Mouse (Mus musculus) brain, embryonic 18.5 days (tissue): ENCODE data around the gene Slc17a7.
"Not testable (repeated sequence)": the region's sequence is repeated elsewhere in the genome, so short reads cannot be mapped to it uniquely, and the experiment has no call there.

Experiments
- DNase-seq: peaks from one replicate; pipeline ENCODE4 v3.0.0-alpha.2; 2012; ENCODE audit warnings: low read depth, low spot score

Slc17a7 gene

DNA sequence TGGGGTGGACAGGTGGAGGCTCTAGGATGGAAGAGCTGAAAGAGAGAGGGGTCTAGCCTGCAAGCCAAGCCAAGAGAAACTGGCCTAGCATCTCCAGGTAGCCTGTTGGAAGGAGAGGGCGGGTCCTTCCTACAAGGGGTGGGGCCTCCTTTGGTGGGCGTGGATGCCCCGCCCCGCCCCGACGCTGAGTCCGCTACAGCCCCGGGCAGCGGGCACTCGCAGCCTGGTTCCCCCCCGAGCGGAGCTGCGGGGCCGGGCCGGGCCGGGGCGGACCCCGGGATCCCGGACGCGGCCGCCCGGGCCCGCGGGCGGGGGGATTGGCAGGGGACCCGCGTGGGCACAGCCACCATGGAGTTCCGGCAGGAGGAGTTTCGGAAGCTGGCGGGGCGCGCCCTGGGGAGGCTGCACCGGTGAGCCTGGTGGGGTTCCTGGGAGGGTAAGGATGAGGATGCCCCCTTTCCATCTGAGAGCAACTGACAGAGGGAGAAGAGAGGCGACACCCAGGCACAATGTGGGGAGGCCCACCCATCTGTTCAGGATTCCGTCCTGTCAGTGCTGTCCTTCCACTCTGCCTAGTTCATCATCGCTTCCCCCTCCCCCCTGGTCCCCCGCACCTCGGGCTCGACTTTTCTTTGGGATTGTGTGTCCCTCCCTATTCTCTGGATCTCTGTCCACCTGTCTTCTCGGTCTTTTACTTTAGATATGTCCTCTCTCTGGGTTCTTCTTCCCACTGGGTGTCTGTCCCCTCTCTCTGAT, at the start of gene Slc17a7:
TSS of gene Slc17a7 (plus strand) at position 215 of the 756 bp plus-strand sequence.
- no peak for DNase-seq

DNA sequence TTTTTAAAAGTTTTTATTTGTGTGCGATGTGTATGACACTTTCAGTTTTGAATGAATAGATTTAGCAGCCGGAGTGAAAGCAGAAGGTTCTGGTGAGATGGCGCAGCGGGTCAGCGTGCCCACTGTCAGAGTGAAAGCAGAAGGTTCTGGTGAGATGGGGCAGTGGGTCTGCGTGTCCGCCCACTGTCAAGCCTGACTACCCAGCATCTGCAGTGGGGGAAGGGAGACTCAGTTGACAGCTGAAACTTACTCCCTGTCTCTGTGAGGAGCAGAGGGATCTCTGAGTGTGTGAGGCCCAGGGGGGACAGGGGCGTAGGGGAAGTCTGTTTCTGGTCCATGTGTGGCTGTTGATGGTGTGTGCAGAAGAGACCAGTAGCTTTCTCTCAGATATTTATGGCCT, 46.2 kb upstream of the Slc17a7 start:
- no peak for DNase-seq

DNA sequence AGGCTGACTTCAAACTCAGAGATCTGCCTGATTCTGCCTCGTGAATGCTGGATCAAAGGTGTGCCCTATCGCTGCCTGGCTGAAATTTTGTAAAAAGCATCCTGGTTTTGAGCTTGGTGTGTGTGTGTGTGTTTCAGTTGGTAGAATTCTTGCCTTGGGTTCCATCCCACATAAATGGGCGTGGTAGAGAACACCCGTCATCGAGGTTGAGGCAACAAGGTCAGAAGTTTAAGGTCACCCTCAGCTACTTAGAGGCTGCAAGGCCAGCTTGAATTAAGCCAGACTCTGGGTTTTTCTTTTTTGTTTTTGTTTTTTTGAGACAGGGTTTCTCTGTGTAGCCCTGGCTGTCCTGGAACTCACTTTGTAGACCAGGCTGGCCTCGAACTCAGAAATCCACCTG, 45.4 kb upstream of the Slc17a7 start:
- no peak for DNase-seq

DNA sequence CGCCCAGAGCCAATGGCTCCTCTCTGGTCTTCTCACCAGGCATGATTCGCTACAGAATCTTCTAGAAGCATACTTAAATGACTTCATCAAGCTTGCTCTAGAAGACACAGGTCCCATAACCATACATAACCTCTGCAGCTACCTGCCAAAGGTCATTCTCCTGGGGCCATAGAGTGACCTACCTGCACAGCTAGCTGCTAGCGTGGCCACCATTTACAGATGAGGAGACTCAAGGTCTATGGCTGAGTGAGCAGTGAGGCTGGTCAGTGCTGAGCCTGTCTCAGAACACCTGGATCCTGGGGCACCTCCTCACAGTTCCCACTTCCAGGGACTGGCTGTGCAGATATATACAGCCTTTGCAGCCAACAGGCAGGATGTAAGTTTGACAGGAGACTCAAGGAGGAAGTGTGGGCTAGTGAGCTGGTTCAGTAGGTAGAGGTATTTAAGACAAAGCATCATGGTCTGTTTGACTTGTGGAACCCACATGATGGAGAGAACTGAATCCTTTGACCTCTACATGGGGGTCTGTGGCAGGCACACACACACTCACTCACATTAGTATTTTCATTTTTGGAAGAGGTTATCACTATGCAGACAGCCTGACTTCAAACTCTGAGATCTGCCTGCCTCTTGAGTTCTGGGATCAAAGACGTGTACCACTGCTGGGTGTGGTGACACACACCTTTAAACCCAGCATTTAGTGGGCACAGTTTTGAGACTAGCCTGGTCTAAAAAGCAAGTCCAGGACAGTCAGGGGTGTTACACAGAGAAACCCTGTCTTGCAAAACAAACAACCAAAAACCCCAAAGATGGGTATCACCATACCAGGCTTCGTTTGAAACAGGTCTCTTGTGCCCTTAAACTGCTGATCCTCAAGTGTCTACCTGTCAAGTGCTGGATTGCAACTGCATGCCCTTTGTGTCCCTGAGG, 43.7 kb upstream of the Slc17a7 start:
- no peak for DNase-seq

DNA sequence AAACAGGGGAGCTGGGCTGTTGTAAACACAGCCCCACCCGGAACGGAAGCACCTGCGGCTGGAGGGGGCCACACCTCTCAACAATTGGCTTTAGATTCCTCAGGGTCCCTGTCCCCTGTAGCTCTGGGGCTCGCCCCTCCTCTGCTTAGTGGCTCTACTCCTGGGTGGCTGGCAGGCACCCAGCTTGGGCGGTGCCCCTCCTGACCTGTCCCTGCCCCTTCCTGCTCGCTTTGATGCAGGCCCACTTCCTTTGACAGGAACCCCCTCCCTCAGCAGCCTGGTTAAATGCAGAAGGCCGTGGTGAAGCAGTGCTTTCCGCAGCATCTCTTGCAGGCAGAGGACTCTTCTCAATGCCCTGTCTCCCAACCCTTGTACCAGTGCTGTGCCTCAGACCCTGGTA, 42.3 kb upstream of the Slc17a7 start:
- DNase-seq, result no peak

DNA sequence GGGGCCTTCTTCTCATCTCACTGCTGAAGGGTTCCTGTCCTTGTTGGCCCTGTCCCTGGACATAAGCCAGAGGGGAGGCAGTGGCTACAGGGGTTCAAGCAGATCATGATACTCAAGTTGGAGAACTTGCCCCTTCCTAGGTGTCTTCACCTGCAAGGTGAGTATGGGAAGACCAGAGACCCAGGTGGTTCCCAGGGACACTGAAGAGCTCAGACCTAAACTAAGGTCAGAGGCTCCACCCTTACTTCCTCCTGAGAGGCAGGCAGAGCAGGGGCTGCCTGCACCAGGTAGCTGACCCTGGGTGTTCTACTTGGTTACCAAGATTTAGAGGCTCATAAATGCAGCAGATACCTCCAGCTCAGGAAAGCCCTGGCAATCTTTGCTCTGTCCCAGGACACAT, 41.8 kb upstream of the Slc17a7 start:
- DNase-seq, result no peak

DNA sequence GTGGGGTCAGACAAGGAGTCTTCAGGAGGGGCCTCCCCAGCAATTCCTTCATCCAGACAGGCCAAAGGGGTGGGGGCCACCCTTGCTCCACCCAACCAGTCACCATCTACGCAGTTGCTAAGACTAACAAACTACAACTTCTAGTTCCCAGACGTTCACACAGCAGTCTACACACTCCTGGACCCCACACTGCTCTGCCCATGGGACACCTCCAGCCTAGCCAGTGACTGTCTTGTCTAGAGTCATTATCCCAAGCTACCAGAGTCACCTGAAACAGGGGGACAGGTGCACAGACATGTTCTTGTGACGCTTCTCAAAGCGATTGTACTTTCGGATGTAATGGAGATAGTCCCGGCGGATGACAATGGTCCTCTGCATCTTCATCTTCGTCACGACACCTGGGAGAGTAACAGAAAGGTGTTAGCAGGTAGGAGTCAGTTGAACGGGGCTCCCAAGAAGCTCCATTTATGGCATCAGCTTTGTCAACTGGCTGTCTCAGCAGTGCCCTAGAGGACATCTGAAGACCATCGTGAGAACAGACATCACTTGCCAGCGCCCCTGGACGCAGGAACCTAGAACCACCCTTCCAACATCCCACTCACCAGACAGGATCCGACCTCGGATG, 41.1 kb upstream of the Slc17a7 start:
- no peak for DNase-seq

DNA sequence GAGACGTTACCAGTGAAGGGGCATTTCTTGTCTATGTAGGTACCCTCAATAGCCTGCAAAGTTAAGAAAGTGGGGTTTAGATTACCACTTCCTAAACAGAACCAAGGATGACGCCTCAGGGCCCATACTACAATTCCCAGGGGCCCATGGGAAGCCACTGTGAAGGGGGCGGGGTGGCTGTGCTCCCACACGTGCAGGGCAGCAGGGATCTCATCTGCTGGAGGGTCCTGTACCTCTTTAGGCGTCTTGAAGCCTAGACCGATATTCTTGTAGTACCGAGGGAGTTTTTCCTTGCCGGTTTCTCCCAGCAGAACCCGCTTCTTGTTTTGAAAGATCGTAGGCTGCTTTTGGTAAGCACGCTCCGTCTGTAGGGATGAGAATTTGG, 40.6 kb upstream of the Slc17a7 start:
- no peak for DNase-seq

DNA sequence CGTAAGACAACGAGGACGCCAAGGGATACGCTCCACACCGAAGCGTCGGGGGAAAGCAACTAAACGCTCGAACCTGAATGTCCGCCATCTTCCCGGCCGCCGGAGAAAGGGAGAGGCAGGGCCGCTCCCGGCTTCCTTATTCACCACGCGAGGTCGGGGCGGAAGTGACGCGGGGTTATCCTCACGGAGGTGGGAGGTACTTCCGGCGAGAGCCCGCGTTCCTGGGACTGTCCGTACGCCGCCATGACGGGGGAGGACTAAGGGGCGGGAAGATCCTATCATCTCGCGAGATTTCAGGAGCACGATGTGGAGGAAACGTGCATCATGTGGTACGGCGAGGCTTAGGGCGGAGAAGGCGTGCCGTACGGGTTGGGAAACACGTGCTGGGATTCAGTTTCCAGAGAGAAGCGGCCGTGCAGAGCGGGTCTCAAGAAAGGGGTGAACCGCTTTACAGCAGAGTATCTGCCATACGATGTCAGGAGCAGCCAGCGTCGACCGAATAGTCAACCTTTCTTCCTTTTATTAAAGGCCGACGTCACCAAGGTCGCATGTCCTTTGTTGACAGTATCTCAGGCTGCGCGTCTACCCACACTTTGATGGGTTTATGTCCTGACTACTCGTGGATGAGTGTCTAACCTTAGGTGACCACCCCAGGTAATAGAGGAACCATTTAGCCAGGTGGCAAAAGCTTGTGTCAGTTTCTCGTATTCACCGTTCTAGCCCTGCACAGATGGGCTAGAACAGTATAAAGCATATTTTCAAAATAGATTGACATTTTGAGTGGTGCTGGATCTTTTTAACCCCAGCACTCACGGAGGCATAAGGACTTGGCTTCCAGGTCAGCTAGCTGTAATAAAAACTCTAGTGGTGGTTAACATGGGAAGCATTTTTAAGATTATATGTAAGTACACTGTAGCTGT, 39.3 kb upstream of the Slc17a7 start, which contains the start of gene Rps11:
TSS of gene Rps11 (minus strand) at position 216 of the 920 bp plus-strand sequence.
- DNase-seq, result peak; percentile 99

DNA sequence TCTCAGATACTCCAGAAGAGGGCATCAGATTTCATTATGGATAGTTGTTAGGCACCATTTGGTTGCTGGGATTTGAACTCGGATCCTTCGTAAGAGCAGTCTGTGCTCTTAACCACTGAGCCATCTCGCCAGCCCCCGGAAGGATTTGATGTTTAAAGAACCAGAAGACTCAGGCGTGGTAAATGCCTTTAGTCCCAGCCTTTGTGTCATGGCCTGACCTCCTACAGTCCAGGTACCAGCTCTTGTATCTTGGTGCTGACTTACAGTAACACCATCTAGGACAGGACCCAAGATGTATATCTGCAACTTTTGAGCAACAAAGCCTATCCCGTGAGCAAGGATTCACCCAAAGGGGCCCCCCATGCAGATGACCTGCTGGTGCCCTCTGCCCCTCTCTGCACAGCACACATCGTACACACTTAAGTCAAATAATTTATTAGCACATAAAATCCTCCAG, 38.6 kb upstream of the Slc17a7 start:
- DNase-seq, result no peak

DNA sequence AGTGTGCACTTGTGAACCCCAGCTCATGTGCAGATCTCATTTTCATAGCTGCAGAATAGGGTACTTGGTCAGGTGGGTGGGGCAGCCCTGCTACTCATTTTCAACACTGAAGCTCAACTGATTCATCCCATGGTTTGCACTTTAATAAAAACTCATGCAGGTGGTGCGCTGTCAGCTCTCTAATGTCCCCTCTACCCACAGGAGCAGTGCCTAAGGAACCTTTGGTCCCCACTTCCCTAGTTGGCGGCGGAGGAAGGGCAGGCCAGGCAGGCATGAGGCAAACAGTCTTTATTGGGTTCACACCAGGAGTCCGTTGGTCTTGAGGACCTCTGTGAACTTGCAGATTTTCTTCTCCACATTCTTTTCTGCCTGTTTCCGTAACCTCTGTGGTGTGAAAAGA, 38.1 kb upstream of the Slc17a7 start:
- not testable (repeated sequence) for DNase-seq

DNA sequence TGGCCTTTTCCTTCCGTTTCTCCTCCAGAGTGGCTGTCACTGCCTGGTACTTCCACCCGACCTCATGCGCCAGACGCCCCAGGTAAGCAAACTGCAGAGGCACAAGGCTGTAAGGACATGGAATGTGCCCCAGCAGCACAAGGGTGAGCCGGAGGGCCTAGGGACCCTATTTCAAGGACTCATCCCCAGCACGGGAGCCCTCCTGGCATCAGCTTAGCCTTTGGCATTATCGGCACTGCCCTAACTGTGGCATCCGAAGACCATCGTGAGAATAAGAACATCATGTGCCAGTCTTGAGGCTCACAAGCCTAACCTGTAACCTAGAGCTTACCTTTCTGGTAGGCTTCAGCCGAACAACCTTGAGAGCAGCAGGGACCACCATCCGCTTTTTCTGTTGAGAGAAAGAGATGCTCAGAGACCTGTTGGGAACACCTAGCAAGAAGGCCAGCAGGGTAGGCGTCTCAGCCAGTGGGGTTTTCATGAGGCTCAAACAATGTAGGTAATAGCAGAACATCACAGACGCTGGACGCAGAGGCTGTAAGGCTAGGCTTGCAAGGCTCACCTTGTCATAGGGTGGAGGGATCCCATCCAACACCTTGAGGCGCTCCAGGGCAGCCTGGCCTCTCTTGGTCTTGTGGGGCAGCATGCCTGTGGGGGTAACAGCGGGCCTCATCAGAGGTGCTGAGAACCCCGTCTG, 37.5 kb upstream of the Slc17a7 start:
- DNase-seq, result no peak

DNA sequence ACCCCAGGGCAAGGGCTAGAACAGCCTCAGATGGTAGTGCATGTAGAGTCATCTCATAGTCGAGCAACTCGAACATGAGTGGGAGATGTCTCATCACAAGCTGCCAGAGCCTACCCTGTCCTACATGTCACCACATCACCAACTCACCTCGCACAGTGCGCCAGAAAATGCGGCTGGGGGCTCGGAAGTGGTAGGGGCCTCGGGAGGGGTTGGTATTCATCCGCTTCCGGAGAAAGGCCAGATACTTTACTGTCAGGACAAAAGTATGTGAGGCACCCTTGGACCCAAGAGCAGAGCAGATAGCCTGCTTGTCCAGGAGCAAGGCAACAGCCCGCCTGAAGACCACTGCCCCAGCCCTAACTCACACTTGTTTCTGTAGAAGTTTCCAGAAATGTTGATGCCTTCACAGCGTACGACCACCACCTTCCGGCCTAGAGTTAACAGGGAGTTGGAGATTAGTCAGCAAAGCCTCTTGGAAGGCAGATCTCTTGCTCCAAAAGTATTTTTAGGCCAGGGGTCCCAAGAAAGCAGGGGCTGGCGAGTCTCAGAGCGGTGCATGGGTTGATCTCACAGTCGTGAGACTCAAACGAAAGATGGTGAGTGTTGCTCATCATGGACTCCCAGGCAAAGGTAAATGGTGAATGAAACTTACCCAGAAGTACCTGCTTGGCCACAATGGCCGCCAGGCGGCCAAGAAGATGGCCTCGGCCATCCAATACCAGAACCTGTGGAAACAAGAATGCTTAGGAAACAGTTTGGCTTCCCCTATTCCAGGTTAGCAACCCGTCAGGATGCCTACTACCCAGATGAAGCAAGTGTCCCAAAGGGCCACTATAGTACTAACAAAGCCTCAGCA, 36.7 kb upstream of the Slc17a7 start:
- no peak for DNase-seq

DNA sequence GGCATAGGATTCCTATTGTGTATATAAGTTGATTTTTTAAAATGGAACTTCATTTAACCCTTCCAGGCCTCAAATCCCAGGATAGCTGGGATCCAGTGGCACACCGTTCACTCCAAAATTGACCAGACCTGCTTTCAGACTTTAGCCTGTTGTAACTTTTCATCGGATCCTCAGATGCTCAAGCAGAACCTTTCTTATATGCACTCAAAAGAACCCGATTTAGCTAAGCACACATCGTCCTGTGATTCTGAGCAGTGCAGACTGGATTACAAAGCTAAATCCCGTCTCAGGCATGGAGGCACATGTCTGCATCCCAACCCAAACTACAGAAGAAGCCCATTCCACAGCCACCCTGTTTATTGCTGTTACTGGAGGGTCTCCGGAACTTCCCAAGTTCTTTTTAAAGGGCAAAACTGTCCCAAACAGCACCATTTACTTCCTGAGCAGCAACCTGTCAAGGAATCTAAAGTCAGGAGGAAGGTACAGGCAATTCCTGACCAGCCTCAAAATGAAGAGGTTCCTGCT, 36.0 kb upstream of the Slc17a7 start:
- no peak for DNase-seq

DNA sequence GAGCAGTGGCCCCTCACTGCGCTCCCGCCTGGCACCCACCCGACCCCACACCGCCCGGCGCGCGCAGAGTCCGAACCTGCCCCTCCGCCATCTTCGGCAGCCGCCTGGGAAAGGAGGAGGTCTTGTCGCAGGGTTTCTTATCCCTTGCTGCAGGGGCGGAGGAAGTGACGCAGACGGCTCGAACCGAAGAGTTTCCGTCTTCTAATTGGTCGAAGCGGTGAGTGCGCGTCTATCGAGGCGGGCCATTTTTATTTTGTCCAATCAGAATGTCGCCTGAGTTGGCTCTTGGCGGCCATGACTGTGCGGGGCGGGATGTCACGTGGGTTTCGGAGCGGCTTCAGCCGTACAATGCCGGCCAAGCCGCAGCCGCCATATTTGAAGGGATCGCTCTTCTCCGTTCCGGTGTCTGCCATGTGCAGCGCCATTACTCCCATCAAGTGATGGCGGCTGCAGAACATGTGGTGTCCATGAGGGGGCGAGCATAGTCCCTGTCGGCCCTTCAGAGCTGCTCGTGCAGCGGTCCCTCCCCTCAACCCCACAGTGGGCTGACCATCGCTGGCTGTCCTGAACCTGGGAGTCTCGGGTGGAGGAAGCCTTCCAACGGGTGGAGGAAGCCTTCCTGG, 35.0 kb upstream of the Slc17a7 start, which contains the start of gene Rpl13a:
TSS of gene Rpl13a (minus strand) at position 138 of the 623 bp plus-strand sequence.
- peak; percentile 99 for DNase-seq

DNA sequence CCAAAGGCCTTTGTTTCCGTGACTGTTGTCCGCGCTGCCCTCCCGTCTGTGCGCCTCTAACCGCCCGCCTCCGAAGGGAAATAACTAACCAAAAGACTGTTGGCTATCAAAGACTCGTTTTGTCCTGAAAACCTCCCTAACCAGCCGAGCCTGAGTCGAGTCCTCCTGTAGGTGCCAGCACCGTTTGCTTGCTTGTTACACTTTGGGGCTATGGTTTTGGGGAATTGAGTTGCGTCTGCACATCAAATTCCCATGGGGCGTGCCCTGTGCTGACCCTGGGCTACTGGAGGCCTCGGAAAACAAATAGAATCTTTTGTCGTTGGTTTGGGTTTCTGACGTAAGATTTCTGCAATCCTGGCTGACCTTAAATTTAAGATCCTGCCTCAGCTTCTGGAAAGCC, 34.4 kb upstream of the Slc17a7 start:
- no peak for DNase-seq

DNA sequence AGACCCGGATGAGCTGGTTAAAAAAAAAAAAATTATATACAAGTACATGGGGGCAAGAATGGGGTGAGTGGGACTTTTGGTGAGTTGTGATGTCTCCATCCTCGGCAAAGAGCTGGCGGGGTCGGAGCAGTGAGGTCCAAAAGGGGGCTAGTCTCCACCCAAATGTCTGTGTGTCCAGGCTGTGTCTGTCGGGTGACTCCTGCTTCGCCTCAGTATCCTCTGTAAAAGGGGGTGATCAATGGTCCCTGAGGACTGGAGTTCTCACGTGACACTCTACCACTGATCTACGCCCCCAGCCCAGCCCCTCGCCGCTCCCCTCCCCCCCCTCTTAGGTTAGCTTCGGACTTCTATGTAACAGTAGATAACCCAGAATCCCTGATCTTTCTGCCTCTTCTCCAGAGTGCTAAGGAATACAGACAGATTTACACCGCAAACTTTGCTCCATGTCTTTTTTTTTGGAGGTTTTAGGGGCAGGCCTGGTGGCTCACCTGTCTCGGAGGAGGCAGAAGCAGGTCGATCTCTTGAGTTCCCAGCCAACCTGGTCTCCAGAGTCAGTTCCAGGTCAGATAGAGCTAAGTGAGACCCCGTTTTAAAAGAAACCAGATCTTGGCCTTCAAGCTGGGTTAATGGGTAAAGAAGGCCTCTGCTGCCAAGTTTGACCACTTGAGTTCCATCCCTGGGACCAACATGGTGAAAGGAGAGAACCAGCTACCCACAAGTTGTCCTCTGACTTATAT, 33.8 kb upstream of the Slc17a7 start:
- DNase-seq, result no peak

DNA sequence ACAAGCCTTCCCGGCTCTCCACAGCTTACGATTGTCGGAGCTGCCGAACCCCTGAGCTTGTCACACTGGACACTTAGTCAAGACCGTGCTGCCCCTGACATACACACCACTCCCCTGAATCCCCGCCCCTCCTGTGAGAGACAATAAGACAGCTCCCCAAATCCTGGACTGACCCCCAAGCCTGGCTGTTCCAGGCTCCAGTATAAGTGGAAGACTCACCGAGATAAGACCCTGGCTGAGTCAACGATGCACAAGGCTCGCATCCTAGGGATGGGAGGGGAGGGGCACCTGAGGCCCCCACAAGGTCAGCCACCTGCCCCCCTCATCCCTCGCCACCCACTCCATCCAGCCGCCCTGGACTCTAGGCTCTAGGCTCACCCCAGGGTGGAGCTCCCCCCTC, 31.9 kb upstream of the Slc17a7 start:
- DNase-seq, result no peak
